Mouse (Mus musculus): ENCODE measurements around the gene Tmem39b. TPM values are rescaled to one million over a fixed set of nuclear protein-coding genes. Genes with fewer than 3 reads are reported as not detected.
A peak's percentile ranks its signal among the peaks of the same experiment; 100 is the strongest.

The Tmem39b gene
- polyA plus RNA-seq, 1 experiment: 19.1 TPM

DNA sequence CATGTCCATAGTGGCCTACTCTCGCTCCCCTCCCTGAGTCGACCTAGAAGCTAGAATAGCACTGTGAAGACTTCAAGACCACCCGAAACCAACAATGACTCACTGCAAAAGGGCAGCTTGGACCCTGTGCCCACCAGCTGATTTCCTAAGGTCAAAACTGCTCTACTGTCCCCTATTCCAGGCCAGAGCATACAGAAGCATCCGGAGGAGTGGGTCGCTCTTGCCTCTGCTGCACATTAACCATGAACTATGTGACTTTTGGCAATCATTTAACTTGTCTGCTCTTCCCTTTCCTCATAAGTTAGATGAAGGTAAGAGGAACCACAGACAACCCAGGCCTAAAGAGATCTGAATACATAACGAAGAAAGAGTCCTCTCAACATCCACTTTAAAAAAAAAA, 12.1 kb downstream of the Tmem39b start:
- Histone ChIP-seq H3K27ac (ENCODE audit: insufficient read depth, low read length) (no peak overlapping the region), H3K4me3 (ENCODE audit: insufficient read depth, low read length) (no peak overlapping the region), H3K4me1 (ENCODE audit: control insufficient read depth, insufficient read depth, low read length) (no peaks in the 10 kb centered on the region)
- TF ChIP-seq CTCF (IDR thresholded peaks at IDR 0.05; ENCODE audit: borderline replicate concordance, insufficient read depth, low read length) (no peak), POLR2A (IDR thresholded peaks at IDR 0.05; ENCODE audit: low read depth, low read length) (no peak)

DNA sequence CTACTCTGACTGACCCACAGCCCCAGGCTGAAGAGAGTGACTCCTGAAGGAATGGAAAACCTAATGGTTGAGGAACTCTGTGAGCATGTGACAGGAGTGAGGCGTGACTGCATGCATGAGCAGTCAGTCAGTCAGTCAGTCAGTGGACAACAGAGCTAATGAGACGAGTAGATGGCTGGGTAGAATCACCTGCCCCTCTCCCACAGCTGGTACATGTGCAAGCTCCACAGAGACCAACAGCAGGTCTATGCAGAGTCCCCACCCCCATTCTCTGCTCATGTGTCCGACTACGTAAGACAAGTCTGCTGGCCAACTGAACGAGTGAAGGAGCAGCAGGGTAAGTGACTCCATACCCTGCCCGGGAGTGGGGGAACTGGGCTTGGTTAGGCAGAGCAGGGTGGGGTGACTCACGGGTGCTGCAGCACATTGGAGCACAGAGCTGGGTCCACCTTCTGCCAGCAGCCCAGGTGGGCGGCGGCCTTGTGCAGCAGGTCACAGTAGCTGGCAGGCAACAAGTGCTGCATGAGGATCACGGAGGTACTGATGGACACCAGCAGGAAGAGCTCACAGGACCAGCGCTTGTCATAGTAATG, 12.6 kb downstream of the Tmem39b start:
- TF ChIP-seq CTCF (IDR thresholded peaks at IDR 0.05; ENCODE audit: borderline replicate concordance, insufficient read depth, low read length): no peak
- no peak for TF ChIP-seq POLR2A (IDR thresholded peaks at IDR 0.05; ENCODE audit: low read depth, low read length)
- Histone ChIP-seq H3K27ac (ENCODE audit: insufficient read depth, low read length) (no peak overlapping the region), H3K4me3 (ENCODE audit: insufficient read depth, low read length) (no peak overlapping the region), H3K4me1 (ENCODE audit: control insufficient read depth, insufficient read depth, low read length) (no peaks in the 10 kb centered on the region)

DNA sequence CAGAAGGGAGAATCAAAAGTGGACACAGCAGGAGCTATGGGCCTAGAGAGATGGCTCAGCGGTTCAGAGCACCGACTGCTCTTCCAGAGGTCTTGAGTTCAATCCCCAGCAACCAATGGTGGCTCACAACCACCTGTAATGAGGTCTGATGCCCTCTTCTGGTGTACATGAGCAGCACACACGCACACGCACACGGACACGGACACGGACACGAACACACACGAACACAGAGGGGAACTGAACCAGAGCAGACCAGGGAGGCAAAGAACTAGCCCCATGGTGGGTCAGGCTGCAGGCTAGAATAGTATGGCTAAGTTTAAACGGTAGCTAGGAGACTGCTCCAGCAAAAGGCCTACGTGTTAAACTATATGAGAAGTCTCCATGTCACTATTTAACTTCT, 14.8 kb downstream of the Tmem39b start:
- Histone ChIP-seq H3K4me3 (ENCODE audit: insufficient read depth, low read length) (no peak overlapping the region), H3K4me1 (ENCODE audit: control insufficient read depth, insufficient read depth, low read length) (no peaks in the 10 kb centered on the region), H3K27ac (ENCODE audit: insufficient read depth, low read length) (no peak overlapping the region)
- TF ChIP-seq POLR2A (IDR thresholded peaks at IDR 0.05; ENCODE audit: low read depth, low read length) (no peak), CTCF (IDR thresholded peaks at IDR 0.05; ENCODE audit: borderline replicate concordance, insufficient read depth, low read length) (peak; percentile 8; the same call in 1 of the 2 replicates)

DNA sequence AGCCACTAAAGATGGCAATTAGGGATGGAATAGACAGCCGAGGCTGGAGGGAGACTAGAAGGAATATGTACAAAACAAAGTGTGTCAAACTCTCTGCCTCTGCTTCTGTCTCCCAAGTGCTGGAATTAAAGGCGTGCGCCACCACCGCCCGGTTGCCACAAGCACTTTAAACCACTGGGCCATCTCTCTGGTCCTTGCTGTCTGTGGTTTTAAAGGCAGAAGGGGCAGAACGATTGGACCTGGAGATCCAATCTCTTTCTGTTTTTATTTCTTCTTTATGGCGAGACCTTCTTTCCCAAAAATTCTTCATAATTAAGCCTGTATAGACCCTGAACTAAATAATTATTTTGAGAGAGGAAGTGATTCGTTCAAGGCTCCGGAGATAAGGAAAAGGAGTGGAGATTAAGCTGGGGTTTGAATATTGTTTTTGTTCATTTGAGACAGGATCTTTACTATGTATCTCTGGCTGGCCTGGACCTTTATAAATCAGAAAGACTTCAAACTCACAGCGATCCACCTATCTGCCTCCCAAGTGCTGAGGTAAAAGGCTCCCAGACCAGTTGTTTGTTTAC, 23.7 kb downstream of the Tmem39b start:
- H3K27ac ChIP-seq (ENCODE audit: insufficient read depth, low read length): peak overlapping the region; percentile 12
- peak overlapping the region; percentile 87 for H3K4me3 ChIP-seq (ENCODE audit: insufficient read depth, low read length)
- TF ChIP-seq POLR2A (IDR thresholded peaks at IDR 0.05; ENCODE audit: low read depth, low read length): peak; percentile 0; the same call in 1 of the 2 replicates
- TF ChIP-seq CTCF (IDR thresholded peaks at IDR 0.05; ENCODE audit: borderline replicate concordance, insufficient read depth, low read length): no peak
- peaks cover 7% of the 10 kb centered on the region for H3K4me1 ChIP-seq (ENCODE audit: control insufficient read depth, insufficient read depth, low read length)

DNA sequence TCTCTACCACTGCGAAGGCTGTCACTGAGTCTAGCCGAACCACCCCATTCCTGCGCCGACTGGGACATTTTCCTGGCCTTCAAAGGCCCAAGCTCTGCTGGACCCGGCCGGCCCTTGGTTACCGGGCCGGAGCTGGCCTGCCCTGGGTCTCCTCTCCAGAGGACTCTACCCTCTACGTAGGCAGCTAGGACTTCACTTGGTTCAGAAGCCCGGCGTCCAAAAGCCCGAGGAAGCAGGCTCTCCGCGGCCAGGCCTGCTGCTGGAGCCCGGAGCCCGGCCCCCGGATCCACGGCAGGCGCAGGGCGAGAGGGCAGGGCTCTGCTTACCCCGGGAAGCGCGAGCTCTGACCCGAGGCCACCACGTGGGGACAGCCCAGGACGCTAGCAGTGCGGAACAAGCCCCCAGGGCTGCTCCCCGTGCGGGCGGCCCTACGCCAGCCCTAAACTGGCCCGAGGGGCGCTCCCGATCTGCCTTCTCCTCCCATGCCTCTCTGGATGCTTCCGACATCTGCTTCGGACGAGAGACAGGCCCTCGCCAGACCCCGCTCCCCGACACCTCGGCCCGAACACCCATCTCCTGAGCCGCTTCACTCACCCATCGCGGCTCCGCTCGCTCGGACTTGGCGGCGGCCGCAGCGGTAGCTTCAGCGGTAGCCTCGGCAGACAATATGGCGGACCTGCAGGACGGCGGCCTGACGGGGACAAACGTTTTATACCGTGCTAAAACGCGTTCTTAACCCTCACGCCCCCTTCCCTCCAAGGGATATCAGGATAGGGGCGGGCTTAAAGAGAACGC, 24.4 kb downstream of the Tmem39b start, which contains the start of gene Kpna6:
Gene Kpna6, minus strand, starts transcription at position 685 of the 795 bp plus-strand sequence.
- H3K27ac ChIP-seq (ENCODE audit: insufficient read depth, low read length): peak within 1 kb of the TSS; percentile 90
- peaks cover 7% of the 10 kb centered on the region for H3K4me1 ChIP-seq (ENCODE audit: control insufficient read depth, insufficient read depth, low read length)
- TF ChIP-seq CTCF (IDR thresholded peaks at IDR 0.05; ENCODE audit: borderline replicate concordance, insufficient read depth, low read length) (no peak), POLR2A (IDR thresholded peaks at IDR 0.05; ENCODE audit: low read depth, low read length) (peak; percentile 68)
- peak within 1 kb of the TSS; percentile 87 for H3K4me3 ChIP-seq (ENCODE audit: insufficient read depth, low read length)

DNA sequence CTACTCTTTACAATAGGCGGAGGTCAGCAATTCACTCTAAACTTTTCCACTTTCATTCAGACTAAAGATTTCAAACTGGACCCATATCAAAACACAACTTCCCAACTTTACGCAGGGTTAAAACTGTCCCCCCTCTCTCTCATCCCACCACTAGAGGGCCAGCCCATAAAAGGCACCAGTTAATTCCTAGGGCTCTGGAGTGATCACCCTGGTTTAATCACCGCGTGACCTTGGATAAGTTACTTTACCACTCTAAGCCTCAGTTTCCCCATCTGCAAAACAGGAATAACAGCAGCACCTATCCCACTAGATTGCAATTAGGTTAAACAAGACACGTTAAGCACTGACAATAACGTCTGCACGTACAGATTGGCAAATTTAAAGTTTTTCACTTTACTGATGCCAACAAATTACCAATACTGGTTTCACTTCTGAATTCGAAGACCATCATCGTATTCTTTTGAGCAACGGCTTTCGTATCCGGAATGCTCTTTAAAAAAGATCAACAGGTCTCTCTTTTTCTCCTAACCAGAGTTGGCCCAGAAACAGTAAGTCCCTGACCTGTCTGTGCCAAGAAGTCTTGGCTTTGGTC, 25.1 kb downstream of the Tmem39b start:
- 0 out of 2 replicates have a peak, but pooled peaks have one; percentile 13 for TF ChIP-seq POLR2A (IDR thresholded peaks at IDR 0.05; ENCODE audit: low read depth, low read length)
- no peak for TF ChIP-seq CTCF (IDR thresholded peaks at IDR 0.05; ENCODE audit: borderline replicate concordance, insufficient read depth, low read length)
- H3K27ac ChIP-seq (ENCODE audit: insufficient read depth, low read length): peak overlapping the region; percentile 90
- peaks cover 7% of the 10 kb centered on the region for H3K4me1 ChIP-seq (ENCODE audit: control insufficient read depth, insufficient read depth, low read length)
- H3K4me3 ChIP-seq (ENCODE audit: insufficient read depth, low read length): peak overlapping the region; percentile 87

DNA sequence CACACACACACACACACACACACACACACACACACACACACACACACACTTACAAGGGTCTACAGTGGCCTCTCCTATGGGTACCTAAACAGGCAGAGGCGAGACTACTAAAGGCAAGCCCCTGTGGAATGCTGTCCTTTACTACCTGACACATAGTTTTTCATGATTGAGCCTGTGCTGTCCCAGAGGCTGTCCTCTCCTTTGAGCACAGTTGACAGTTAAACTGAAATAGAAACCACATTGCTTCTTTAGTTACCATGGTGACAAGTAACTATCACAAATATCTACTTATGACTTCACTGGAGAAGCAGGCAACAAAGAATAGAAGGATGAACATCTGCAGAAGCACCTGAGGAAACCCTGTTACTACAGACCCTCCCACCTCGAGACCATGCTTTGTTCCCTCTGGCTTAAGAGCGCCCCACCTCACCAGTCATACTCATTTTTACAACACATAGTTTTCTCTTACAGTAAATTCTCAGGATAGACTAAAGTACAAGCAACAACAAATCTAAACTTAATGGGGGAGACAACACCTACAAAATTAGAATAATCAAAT, 34.3 kb downstream of the Tmem39b start:
- no peak overlapping the region for H3K4me3 ChIP-seq (ENCODE audit: insufficient read depth, low read length)
- H3K27ac ChIP-seq (ENCODE audit: insufficient read depth, low read length): no peak overlapping the region
- no peaks in the 10 kb centered on the region; the same call in 1 of the 2 replicates for H3K4me1 ChIP-seq (ENCODE audit: control insufficient read depth, insufficient read depth, low read length)
- TF ChIP-seq CTCF (IDR thresholded peaks at IDR 0.05; ENCODE audit: borderline replicate concordance, insufficient read depth, low read length) (no peak), POLR2A (IDR thresholded peaks at IDR 0.05; ENCODE audit: low read depth, low read length) (no peak)

DNA sequence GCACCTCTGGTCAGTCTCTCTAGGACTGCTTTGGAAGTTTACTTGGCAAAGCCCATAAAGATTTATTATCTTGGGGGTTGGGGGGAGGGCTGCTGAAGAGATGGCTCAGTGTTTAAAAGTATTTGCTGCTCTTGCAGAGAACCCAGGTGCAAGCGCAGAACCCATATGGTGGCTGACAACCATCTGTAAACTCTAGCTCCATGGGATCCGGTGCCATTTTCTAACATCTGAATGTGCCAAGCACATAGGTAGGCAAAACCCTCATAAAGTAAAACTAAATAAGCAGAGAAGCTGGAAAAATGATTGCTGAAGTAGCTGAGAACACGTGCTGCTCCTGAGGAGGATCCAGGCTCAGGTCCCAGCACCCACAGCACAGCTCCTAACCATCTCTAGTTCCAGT, 35.1 kb downstream of the Tmem39b start:
- H3K4me1 ChIP-seq (ENCODE audit: control insufficient read depth, insufficient read depth, low read length): no peaks in the 10 kb centered on the region; the same call in 1 of the 2 replicates
- no peak overlapping the region for H3K27ac ChIP-seq (ENCODE audit: insufficient read depth, low read length)
- no peak overlapping the region for H3K4me3 ChIP-seq (ENCODE audit: insufficient read depth, low read length)
- TF ChIP-seq POLR2A (IDR thresholded peaks at IDR 0.05; ENCODE audit: low read depth, low read length) (no peak), CTCF (IDR thresholded peaks at IDR 0.05; ENCODE audit: borderline replicate concordance, insufficient read depth, low read length) (no peak)

DNA sequence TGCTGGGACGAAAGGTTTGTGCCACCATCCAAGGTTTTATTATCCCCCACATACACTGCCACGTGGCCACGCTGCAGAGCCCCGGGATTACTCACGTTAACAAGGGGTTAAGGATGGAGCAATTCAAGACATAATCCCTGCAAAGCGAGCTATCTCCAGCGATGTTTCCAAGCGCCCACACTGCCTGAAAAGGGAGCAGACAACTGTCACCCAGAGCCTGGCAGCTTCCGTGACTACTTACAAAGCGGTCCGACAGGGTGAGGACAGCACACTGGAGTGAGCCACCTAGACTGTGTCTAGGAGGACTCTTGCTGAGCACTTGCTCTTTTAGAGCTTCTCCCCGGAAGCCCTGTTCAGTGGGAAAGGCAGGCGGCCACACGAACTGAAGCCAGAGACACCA, 41.9 kb downstream of the Tmem39b start:
- Histone ChIP-seq H3K27ac (ENCODE audit: insufficient read depth, low read length) (no peak overlapping the region), H3K4me1 (ENCODE audit: control insufficient read depth, insufficient read depth, low read length) (no peaks in the 10 kb centered on the region), H3K4me3 (ENCODE audit: insufficient read depth, low read length) (no peak overlapping the region)
- TF ChIP-seq POLR2A (IDR thresholded peaks at IDR 0.05; ENCODE audit: low read depth, low read length) (no peak), CTCF (IDR thresholded peaks at IDR 0.05; ENCODE audit: borderline replicate concordance, insufficient read depth, low read length) (no peak)

Data from embryonic fibroblast, embryonic 13.5 days (primary cell).